Mouse (Mus musculus) gastrocnemius, postnatal 14 days (tissue): Measurements from ENCODE around the gene Gpr1. TPM values are rescaled to one million over a fixed set of nuclear protein-coding genes. Genes with fewer than 3 reads are reported as not detected.
"Not testable (repeated sequence)": the region's sequence is repeated elsewhere in the genome, so short reads cannot be mapped to it uniquely, and the experiment has no call there.

Experiments used
- DNase-seq: peaks from one replicate; pipeline ENCODE4 v3.0.0; 2021; ENCODE audit warnings: mixed read lengths
- intact Hi-C: fragments of 180-260 bp; cut with DNase I; formaldehyde crosslinking; loops from one replicate; pipeline ENCODE4 v1.15.1; 2025; ENCODE audit warnings: low total_unique reads
- total RNA-seq, 2 experiments: library from RNA; stranded (reverse); gene quantifications; 2 replicates each; pipeline ENCODE4 v1.2.3; 2021

Gpr1 gene
- total RNA-seq, 2 experiments from 2014 or later, result 0.53 to 0.69 TPM

DNA sequence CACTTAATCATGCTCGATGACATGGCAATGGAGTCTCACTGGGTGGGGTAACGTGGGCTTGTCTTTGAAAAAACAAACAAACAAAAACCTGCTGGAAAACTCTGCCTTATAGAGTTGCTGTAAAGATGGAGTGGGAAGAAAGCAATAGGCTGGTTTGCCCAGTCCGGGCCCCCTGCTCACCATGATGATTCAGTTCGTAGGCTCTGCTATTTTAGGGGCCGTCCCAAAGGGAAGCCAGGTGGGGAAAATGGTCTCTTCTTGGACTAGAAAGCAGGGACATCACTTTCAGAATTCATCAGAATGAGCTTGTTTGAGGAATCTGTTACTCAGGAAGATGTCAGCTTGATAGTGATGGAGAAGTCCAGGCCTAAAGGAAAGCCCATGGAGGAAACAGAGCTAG lies 12.9 kb upstream of the Gpr1 start:
- no peak for DNase-seq
- intact Hi-C loops, result no loop called here

DNA sequence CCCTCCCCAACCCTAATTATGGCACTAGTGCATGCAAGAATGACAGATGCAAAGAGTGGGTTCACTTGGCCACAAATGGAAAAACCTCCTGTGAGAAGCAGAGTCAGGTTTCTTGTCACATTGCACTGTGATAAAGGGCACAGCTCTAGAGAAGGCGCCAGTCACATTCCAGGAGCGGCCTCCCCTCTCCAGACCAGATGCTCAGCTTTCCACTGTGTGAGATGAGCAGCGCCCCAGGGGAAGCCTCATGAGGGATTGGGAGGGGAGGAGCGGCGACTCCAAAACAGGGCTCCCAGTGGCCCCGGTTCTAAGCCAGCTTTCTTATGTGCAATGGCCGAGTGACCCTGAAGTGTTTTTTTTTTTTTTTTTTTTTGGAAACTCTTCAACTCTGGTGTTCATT lies 11.5 kb upstream of the Gpr1 start:
- peak; percentile 17 for DNase-seq

DNA sequence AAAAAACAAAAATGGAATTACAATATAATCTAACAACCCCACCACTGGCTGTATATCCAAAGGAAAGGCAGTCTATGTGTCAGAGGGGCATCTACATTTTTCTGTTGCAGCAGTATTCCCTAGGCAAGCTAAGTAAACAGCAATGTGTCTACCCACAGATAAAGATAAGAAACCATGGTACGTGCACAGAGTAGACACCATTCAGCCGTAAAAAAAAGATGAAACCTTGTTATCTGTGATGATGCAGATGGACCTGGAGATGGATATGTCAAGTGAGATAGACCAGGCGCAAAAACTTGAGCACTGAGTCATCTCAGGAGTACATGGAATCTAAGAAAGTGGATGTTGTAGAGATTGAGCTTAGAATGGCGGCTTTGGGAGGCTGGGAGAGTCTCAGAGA lies 10.7 kb upstream of the Gpr1 start:
- intact Hi-C loops, result no loop called here
- no peak for DNase-seq

More for the DNA sequence above, 11.5 kb upstream of the Gpr1 start:
- intact Hi-C loops, result no loop called here

DNA sequence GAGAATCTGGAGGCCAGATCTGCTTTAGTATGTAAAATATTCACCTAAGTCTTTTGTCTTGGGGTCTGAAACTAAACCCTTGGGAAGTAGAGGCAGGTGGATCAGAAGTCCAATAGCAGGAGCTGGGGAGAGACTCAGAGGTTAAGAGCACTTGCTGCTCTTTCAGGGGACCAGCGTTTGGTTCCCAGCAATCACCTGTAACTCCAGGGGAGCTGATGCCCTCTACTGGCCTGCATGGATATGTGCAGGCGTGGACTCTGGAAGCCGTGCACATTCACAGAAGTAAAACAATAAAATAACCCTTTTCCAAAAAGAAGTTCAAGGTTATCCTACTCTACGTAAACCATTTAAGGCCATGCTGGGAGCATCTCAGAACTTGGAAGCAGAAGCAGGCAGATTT lies 4.9 kb upstream of the Gpr1 start:
- intact Hi-C loops, result no loop called here
- no peak for DNase-seq

DNA sequence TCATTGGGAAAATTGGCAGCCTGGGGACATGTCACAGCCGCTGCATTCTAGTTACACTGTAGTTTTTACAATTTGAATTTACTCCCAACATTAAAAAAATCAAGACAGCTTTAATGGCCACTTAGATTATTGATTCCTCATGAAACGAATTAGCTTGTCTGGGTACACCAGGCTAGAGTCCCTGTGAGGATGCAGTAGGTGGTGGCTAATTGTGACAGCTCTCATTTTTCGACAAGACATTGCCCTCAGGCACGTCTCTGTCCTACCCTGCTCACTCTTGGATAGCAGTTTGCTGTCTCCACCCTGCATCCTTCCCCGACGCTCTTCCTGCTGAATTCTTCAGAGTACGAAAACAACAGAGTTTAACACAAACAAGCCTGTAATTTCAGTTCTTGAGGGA lies 288 bp upstream of the Gpr1 start:
- no peak for DNase-seq
- intact Hi-C loops, result no loop called here

DNA sequence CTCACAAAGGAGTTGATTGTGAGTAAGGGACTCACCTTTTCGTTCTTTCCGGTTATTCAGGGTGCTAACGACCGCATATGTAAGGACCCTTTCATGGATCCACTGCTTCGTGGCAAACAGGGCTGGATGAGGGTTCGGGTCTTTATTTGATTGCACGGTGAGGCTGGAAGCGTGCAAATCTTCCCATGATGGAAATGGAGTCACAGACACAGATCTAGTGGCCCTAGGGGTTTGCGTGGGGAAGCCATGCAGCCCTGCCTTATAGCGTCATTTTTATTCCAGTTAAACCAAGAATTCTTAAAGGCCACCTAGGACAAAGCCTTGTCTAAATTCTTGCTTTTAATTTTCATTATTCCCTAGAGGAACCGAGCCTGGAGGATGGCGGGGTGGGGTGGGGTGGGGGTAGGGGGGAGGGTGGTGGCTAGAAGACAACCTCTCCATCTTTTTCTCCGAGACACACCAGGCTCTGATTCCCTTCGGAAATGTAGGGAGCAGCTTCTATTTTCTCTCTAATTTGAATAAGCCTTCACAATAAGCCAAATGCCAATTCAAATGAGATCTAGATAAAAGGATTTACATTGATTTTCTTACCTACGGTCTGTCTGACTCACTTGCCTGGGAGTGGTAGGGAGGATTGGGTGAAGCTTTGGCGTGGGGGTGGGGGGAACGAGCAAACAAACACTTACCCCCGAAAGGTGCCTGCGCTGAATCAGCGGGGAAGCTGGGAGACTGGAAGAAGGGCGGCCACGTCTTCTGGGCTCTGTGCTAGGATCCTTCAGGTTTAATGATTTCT lies 669 bp downstream of the Gpr1 start:
- intact Hi-C loops, result no loop called here
- DNase-seq, result no peak

DNA sequence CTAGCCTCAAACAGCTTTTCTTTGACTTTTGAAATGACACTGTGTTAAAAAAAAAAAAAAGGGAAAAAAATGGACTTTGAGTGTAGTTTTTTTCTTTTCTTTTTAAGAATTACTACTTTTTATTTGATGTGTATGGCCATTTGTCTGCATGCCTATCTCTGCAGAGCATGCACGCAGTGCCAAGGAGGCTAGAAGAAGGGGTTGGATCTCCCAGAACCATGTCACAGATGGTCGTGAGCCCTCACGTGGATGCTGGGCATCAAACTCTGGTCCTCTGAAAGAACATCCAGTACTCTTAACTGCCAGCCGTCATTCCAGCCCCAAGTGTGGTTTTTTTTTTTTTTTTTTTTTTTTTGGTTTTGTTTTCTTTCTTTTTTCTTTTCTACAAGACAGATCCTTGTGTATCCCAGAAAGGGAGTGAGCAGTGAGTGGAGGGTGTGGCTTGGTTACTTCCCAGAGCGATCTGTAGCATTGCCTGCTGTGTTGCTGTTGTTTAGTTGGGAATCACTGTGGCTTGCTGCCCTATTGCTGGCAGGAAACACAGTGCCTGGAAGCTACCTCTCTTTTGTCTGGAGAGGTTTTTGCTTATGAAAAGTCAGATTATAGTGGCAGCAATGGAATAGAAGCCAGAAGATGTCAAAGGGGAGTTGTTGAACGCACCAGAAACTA lies 4.3 kb downstream of the Gpr1 start:
- DNase-seq, result no peak

DNA sequence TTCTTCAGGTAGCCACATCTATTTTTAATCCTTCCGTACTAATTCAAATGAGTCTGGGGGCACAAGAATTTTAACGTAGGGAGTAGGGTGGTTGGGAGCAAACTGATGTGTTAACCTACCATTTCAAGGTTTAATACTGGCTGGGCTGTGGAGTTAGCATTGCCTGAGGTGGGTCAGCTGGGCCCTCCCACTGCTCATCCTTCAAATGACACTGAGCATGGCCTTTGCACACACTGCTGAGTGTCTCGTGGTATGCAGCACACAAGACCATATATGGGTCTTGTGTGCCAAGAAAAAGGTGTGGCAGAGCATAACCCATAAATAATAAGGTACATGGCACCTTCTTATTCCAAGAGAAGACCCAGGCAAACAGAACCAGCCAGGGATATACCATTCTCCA lies 6.7 kb downstream of the Gpr1 start:
- intact Hi-C loops, result no loop called here
- DNase-seq, result no peak

More for the DNA sequence above, 4.3 kb downstream of the Gpr1 start:
- intact Hi-C loops, result no loop called here

DNA sequence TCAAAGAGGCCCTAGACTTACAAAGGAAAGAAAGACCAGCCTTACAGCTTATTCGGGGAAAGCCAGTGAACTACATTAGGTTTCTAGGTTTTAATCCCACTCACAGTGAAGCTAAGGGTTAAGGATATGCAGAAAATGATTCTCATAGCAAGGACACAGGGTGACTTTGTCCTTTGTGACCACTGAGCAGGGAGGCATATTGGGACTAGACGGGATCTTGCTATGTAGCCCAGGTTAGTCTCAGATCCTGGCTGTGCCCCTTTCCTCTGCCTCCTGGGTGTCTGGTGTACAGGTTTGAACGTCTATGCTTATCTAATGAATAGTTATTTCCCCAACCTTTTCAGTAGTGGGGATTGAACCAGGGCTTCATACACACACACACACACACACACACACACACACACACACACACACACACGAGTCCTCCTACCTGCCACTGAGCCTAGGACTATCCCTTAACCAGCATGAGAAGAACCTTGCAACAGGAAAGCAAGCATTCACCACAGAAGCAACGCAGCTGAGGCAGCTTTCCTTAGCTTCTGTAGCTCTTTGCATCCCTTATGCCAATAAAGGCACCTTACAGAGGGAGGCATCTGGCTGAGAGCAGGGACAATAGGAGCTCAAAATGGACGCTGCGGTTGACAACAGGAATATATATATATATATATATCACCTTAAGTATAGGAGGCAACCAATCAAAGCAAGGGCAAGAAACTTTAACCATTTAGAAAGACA lies 9.5 kb downstream of the Gpr1 start:
- intact Hi-C loops, result no loop called here
- no peak for DNase-seq

DNA sequence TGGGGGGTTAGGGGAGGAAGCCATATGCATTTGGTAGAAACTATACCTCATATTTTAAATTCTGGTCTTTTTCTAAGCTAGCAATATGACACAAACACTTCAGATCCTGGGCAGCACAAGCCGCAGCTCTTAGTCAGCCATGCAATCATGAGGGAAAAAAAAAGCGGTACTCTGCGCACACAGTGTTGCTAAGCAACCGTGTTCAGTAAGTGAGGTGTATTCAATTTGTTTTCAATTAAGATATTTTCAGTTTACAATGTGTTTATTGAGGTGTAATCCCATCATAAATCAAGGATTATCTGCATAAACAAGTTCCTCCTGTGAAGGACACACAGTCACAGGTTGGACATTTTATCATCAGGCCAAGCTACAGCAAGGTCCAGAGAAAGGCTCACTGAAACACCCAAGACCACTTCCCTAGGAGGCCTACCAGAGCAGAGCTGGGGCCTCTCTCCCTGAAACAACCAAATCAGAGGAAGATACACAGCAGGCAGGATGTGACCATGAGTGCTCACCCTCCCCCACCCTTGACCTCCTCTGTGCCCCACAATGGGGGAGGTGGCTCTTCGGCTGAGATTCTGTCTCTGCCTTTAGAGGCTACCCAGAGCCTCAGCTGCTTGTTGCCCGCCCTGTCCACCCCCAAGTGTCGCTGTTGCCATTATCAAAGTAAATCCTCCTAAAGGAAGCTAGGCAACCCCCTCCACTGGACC lies 10.2 kb downstream of the Gpr1 start:
- no peak for DNase-seq
- intact Hi-C loops, result no loop called here

DNA sequence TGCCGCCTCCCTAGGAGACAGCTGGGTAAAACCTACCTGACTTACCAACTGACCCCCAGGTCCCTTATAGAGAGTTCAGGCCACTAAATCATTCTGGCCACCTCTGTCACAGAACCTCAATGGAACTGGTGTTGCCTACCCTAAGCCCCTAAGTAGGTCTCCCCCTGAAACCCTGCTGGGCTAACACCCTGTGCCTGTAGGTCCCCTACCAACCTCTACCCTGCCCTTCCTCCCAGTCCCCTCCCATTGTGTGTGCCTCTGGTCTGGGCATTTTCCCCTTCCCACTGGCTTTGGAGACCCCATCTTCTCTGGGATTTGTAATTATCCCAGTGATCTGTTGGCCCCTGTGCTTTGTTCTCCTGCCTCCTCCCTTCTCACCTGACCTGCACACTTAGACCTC lies 10.9 kb downstream of the Gpr1 start:
- intact Hi-C loops, result no loop called here
- no peak for DNase-seq

DNA sequence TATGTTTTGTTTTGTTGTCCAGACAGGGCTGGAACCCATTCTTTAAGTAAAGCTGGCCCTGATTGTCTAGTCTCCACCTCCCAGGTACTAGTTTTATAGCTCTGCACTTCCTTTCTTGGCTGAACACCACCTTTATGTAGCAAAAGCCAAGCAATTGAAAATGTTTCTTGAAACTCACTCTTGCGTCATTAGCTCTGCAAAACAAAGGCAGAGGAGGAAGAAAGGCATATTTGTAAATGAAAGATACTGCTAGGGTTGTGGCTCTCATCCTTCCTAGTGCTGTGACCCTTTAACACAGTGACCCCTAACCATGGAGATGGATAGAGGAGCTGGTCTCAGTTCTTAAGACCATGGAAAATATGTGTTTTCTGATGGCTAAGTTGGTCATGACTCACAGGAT lies 12.7 kb downstream of the Gpr1 start:
- intact Hi-C loops, result no loop called here
- no peak for DNase-seq

DNA sequence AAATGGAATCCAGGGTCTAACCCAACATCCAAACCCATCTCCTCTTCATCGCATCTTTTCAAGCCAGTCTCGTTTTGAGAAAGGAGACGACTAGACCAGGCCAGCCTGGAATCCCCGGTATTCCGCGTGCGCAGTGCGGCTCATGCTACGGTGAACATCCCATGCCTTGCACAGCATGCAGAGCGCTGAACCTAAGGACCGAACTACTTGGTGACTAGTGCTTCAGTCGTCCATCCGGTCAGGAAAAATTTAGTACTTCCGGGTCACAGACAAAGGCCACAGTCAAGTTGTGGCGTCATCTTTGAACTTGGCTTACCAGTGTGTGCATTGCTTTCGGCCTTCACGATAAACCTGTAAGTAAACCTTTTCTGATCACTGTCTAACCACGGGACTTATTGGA lies 14.0 kb downstream of the Gpr1 start:
- DNase-seq, result no peak

DNA sequence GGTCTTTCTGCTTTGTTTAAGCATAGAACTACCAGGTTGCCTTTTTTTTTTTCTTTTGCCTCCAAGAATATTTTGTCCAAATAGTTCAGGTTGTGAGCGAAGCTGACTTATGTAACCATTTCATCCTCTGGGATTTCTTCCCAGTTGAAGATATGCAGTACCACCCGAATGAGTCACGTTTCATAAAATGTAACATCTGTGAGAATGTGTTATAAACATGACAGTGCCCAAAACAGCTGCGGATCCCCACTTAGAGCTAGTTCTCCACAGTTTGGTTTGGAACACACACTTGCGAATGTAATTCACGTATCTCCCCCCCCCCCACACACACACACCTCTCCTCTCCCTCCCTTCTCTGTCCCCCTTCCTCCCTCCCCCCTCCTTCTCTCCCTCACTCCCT lies 15.0 kb downstream of the Gpr1 start:
- intact Hi-C loops, result no loop called here
- DNase-seq, result no peak

More for the DNA sequence above, 14.0 kb downstream of the Gpr1 start:
- intact Hi-C loops, result no loop called here

DNA sequence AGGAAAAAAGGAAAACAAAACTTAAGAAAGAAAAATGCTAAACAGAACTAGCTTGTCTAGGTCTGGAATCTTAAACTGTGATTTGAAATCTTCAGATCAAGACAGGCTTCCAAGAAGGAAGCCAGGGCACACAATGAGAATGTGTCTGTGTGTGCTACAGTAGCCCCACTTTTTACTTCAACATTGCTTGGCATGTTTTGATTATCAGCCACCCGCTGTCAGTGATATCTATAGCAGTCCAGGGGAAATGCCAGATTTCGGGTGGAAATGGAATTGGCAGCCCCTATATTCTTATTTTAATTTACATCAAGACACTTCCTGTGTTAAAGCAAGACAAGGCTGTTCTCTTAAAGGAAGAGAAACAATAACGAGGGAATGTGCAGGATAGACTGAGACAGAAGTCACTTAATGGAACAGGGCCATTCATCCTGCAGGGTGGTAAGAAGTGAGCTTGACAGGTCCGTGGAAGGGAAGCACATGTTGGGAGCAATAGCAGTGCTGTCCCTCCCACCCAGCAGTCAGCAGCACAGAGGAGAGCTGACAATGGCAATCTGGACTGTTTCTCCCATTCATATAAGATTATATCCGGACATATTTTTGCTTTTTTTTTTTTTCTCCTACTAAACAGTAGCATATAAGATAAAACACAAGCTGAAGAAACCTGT lies 18.4 kb downstream of the Gpr1 start:
- no peak for DNase-seq
- intact Hi-C loops, result no loop called here

DNA sequence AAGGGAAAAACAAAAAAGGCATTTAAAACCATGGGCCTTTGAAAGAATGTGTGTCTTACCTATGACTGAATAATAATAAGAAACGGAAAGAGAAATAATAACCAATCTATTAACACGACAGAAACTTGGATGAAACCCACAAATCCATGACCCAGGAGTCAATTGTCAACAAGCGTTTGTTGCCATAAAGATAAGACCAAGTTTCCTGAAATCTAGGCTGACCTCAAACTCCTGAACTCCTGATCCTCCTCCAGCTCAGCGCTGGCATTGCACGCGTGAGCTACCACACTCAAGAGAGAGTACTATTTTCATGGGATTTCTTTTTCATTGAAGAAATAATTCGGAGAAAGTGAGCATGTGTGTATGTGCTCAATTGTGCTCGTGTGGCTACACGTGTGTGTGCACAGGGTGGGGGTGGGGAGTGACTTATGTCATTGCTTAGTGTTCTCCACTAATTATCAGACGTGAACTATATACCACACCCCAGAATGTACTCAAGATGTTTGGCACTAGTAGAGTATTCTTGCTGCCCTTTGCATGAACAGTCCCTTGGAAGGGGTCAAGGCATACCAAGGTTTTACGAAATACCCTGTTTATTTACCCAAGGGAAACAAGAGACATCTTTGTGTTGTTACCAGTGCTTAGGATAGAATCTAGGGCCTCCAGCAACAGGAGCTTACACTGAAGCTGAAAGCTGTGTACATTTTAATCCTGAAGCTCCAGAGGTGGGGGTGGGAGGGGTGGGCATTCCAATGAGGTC lies 21.9 kb downstream of the Gpr1 start:
- intact Hi-C loops, result no loop called here
- DNase-seq, result no peak

DNA sequence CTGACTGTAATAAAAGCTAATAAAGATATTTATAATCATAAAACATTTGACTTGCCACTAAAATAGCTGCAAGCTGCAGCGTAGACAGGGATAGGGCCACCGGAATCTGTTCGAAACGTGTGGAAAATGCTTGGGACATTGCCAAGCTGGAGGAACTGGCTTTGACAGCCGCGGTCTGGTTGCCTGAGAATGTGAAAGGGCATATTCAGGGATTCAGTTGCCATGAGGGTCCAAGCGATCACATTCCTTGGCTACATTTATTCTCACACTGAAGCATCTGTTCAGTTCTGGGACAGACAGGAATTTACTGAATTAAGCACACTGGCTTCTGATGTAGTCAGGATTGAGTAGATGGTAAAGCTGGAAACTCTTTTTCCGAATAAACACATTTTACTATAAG lies 23.5 kb downstream of the Gpr1 start:
- DNase-seq, result peak; percentile 18
- intact Hi-C loops, result no loop called here

DNA sequence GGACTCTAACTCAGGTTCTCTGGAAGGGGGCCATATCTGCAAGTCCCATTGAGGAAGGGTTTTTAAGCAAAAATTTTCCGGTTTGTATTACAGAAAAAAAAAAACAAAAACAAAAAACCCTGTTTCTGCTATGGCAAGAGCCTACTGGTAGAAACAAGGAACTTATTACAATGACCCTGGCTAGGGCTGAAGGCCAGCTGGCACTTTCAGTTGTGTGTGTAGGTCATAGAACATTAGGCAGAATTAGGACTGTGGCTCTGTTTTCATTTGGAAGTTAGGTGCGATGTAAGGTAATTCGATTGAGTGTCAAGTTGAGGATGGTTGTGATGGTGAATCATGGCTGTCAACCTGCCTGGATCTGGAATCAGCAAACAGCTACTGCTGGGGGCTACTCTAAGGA lies 25.8 kb downstream of the Gpr1 start:
- no peak for DNase-seq
- intact Hi-C loops, result loop anchor here (10.0 kb wide), 1 partner anchor 66 kb away; no protein-coding TSS in a partner anchor

DNA sequence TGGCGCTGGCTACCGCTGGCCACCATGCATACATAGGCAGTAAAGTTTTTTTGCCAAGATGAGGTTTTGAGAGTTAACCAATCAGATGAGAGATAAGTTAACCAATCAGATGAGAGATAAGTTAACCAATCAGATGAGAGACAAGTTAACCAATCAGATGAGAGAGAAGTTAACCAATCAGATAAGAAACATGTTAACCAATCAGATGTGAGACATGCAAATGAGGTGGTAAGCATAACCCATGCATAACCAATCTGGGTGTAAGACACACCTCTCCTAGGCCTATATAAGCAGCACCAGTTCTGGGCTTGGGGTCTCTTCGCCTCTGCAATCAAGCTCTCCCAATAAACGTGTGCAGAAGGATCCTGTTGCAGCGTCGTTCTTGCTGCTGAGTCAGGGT lies 28.9 kb downstream of the Gpr1 start:
- intact Hi-C loops, result loop anchor here (10.0 kb wide), 1 partner anchor 69 kb away; no protein-coding TSS in a partner anchor
- DNase-seq, result not testable (repeated sequence)
